Mouse (Mus musculus) liver, adult 2 months (tissue): Measurements from ENCODE around the gene Xndc1. TPM values are rescaled to one million over a fixed set of nuclear protein-coding genes. Genes with fewer than 3 reads are reported as not detected.

Experiments used
- DNase-seq: peaks from one replicate; pipeline ENCODE4 v3.0.0-alpha.2; 2011; ENCODE audit warnings: low read depth, low spot score; ENCODE audit errors: extremely low read depth
- H3K27ac ChIP-seq: fragments of 200-500 bp; replicated peaks from 2 replicates; pipeline ENCODE4 v1.5.1; 2012; ENCODE audit warnings: low read depth, mild to moderate bottlenecking, control low read depth, inconsistent platforms, low read length; ENCODE audit not compliant: insufficient read depth
- H3K27me3 ChIP-seq: fragments of 200-500 bp; 2 replicates; pipeline ENCODE4 v1.6.1; 2012; ENCODE audit warnings: mild to moderate bottlenecking, moderate library complexity, low read length, inconsistent platforms; ENCODE audit not compliant: control insufficient read depth, insufficient read depth
- H3K36me3 ChIP-seq: fragments of 200-500 bp; 2 replicates; pipeline ENCODE4 v1.6.1; 2012; ENCODE audit warnings: low read length, inconsistent platforms; ENCODE audit not compliant: control insufficient read depth, insufficient read depth
- H3K4me1 ChIP-seq: fragments of 200-500 bp; 2 replicates; pipeline ENCODE4 v1.6.1; 2011; ENCODE audit warnings: low read length; ENCODE audit not compliant: control insufficient read depth, insufficient read depth
- H3K4me3 ChIP-seq: fragments of 200-500 bp; 2 replicates; pipeline ENCODE4 v1.5.1; 2011; ENCODE audit warnings: low read depth, mild to moderate bottlenecking, control low read depth, low read length, moderate library complexity; ENCODE audit not compliant: insufficient read depth
- H3K79me2 ChIP-seq: fragments of 200-500 bp; 2 replicates; pipeline ENCODE4 v1.6.1; 2012; ENCODE audit warnings: inconsistent platforms, mild to moderate bottlenecking, low read length, moderate library complexity; ENCODE audit not compliant: control insufficient read depth, insufficient read depth
- H3K9ac ChIP-seq: fragments of 200-500 bp; 2 replicates; pipeline ENCODE4 v1.6.1; 2012; ENCODE audit warnings: low read depth, mild to moderate bottlenecking, control low read depth, inconsistent platforms, low read length
- CTCF ChIP-seq: fragments of 200-500 bp; IDR thresholded peaks from 2 replicates; pipeline ENCODE4 v1.5.1; 2011; ENCODE audit warnings: low read depth, low read length, control low read depth
- POLR2A ChIP-seq: fragments of 200-500 bp; IDR thresholded peaks from 2 replicates; pipeline ENCODE4 v1.6.1; 2011; ENCODE audit warnings: low read length, control low read depth; ENCODE audit not compliant: insufficient read depth; ENCODE audit errors: extremely low read depth
- WGBS: fragments of 180-500 bp; shearing (Covaris S2); methylation state at CpG from one replicate; pipeline ENCODE4 v1.1.7; 2018; 5-methylcytosine and 5-hydroxymethylcytosine counted together
- polyA plus RNA-seq: library from polyadenylated mRNA; depleted of rRNA; stranded (reverse); fragments of >200 nt; gene quantifications from 2 replicates; pipeline ENCODE4 v1.2.3, GENCODE M21; 2012; rRNA removed
- total RNA-seq: library from RNA; depleted of rRNA; stranded (reverse); fragments of >200 nt; gene quantifications from 2 replicates; pipeline ENCODE4 v1.2.3, GENCODE M21; 2014; rRNA removed

Xndc1 gene
- total and polyA plus RNA-seq, 2 experiments, result 4.8 to 5.9 TPM

DNA sequence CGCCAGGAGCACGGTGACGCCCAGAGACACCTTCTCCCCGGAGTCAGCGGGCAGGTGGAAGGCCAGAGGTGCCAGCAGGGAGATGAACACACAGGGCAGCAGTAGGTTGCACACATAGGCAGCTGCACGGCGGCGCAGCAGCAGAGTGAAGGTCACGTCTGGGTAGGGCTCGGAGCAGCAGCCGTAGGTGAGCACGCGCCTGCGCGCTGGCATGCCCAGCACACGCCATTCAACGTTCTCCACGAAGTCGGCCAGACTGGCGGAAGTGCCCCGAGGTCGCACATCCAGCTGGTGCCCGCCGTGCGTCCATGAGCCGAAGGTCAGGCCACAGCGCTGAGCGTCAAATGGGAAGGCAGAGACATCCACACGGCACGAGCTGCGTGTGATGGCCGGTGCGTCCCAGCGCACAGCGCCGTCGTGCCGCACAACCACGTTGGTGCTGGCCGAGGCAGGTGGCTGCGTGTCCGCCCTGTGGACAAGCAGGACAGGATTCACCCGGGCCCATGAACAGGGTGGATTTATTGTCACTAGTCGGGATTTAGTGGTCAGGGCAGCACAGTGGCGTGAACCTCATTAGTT lies 47.9 kb downstream of the Xndc1 start:
- Histone ChIP-seq H3K27ac (no peak overlapping the region), H3K27me3 (no peaks in the 10 kb centered on the region), H3K4me1 (no peaks in the 10 kb centered on the region), H3K4me3 (no peak overlapping the region), H3K79me2 (no peaks in the 10 kb centered on the region), H3K36me3 (no peaks in the 10 kb centered on the region), H3K9ac (no peak overlapping the region)
- 62% methylated on average over 45 of the region's 45 CpGs for WGBS
- DNase-seq, result no peak
- TF ChIP-seq CTCF, result no peak
- TF ChIP-seq POLR2A, result no peak

DNA sequence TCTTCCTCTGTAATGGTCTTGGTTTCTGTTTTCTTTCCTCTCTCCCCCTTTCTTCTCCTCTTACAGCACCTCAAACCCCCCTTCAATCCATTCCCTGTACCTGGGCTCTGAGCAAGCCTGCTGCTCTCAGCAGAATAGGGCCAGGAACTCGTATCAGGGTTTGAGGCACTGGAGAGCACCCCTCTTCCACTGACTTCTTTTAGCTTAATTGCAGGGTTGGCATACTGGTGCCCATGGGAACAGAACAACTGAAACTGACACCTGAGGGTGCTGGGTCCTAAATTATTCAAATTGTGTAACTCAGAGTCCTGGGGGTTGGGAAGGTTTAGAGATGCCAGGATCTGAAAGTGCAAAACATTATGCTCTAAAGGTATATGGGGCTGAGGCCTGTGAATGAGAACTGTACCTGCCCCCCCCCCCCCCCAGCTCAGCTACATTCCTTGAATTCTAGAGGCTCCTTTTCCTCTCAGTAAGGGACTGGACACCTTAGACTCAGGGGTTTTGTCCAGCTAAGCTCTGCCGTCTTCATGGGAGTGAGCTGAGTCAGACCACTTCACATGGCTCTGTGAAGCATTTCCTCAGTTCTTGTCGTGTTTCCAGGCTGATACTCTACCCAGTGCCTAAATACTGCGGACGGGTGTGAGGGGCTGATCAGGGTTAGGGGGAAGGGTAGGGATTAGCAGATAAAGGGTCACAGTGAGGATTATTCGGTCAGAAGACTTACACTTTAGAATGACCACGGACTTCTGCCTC lies 51.4 kb downstream of the Xndc1 start, which contains the start of gene Chrna10:
Gene Chrna10 (minus strand): TSS at position 250 of the 753 bp plus-strand sequence.
- Histone ChIP-seq H3K36me3 (peaks cover 19% of the 10 kb centered on the region), H3K4me1 (no peaks in the 10 kb centered on the region), H3K27me3 (no peaks in the 10 kb centered on the region), H3K4me3 (no peak within 1 kb of the TSS), H3K9ac (no peak within 1 kb of the TSS), H3K27ac (no peak within 1 kb of the TSS), H3K79me2 (no peaks in the 10 kb centered on the region)
- TF ChIP-seq CTCF (no peak), POLR2A (no peak)
- 53% methylated on average over 7 of the region's 7 CpGs for WGBS
- no peak for DNase-seq

DNA sequence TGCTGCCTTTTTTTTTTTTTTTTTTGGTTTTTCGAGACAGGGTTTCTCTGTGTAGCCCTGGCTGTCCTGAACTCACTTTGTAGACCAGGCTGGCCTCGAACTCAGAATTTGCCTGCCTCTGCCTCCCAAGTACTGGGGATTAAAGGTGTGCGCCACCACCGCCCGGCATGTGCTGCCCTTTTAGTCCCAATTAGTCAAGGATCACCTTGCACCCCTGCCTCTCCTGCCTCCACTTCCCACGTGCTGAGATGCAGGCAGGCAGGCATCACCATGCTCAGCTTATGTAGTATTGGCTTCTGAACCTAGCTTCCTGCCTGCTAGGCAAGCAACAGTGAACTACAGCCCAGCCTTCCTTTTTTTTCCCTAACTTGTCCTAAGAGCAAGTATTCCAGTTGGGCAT lies 52.1 kb downstream of the Xndc1 start:
- H3K27me3 ChIP-seq, result no peaks in the 10 kb centered on the region
- H3K36me3 ChIP-seq, result peaks cover 25% of the 10 kb centered on the region
- DNase-seq, result no peak
- no peaks in the 10 kb centered on the region for H3K4me1 ChIP-seq
- WGBS, result 73% methylated on average over 6 of the region's 6 CpGs
- no peaks in the 10 kb centered on the region for H3K79me2 ChIP-seq
- H3K27ac ChIP-seq, result no peak overlapping the region
- no peak overlapping the region for H3K4me3 ChIP-seq
- no peak overlapping the region for H3K9ac ChIP-seq
- TF ChIP-seq POLR2A (no peak), CTCF (no peak)

DNA sequence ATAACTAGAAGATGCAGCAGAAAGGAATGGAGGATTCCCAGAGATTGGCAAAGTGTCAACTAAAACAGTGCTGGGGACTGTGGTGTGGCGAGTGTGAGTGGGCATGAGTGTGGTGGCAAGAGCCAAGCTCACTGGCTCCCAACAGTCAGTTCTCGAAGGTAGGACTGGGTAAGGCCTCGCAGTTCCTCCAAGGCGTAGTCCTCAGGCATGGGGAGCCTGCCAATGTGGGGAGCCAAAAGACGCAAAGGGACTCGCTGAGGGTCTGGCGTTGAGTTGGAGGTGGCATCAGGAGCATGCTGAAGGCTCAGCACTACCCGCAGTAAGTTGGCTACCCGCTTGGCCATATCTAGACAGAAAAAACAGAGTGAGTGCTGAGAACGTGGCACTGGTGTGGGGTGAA lies 55.0 kb downstream of the Xndc1 start:
- H3K36me3 ChIP-seq, result peaks cover 54% of the 10 kb centered on the region
- no peaks in the 10 kb centered on the region for H3K27me3 ChIP-seq
- H3K4me3 ChIP-seq, result no peak overlapping the region
- no peak overlapping the region for H3K27ac ChIP-seq
- no peaks in the 10 kb centered on the region for H3K4me1 ChIP-seq
- 96% methylated on average over 10 of the region's 10 CpGs for whole genome bisulfite sequencing
- TF ChIP-seq POLR2A (no peak), CTCF (no peak)
- H3K79me2 ChIP-seq, result no peaks in the 10 kb centered on the region
- H3K9ac ChIP-seq, result no peak overlapping the region
- DNase-seq, result no peak

DNA sequence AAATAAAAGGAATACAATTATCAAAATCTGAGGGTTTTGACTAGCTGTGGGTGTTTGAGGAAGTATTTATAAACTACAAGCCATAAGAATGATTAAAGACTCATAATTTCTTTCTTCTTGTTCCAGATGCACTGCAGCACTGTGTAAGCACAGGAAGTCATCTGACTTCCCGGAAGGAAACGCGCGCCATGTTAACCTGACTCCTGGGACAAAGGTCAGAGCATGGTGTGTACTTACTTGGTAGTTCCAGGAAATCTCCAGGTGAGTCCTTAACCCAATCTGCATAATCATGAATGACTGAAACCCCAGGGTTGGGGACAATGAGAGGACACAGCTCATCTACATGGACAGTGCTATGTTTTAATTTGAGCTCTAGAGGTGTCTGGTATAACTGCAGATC lies 67.1 kb downstream of the Xndc1 start:
- Histone ChIP-seq H3K27ac (no peak overlapping the region), H3K9ac (no peak overlapping the region), H3K4me3 (no peak overlapping the region), H3K36me3 (peaks cover 58% of the 10 kb centered on the region), H3K79me2 (no peaks in the 10 kb centered on the region), H3K4me1 (no peaks in the 10 kb centered on the region), H3K27me3 (no peaks in the 10 kb centered on the region)
- TF ChIP-seq POLR2A (no peak), CTCF (no peak)
- DNase-seq, result peak; percentile 15
- 29% methylated on average over 4 of the region's 4 CpGs for WGBS

Other genes with a start within 250 kb of the Xndc1 start
- not detected in 2 replicates for gene Phox2a, start 247.2 kb upstream of the Xndc1 start, total RNA-seq
- not detected in 2 replicates for gene Phox2a, start 247.2 kb upstream of the Xndc1 start, polyA plus RNA-seq
- 10.9 and 13.5 TPM in 2 replicates for gene Inppl1, start 227.3 kb upstream of the Xndc1 start, total RNA-seq
- 25.4 and 32.9 TPM in 2 replicates for gene Inppl1, start 227.3 kb upstream of the Xndc1 start, polyA plus RNA-seq
- 19.7 and 37.4 TPM in 2 replicates for gene Folr2, start 208.3 kb upstream of the Xndc1 start, total RNA-seq
- gene Folr2, start 208.3 kb upstream of the Xndc1 start, polyA plus RNA-seq, result 13.3 and 23.1 TPM in 2 replicates
- gene Anapc15, start 201.8 kb upstream of the Xndc1 start, total RNA-seq, result 16.6 and 17.1 TPM in 2 replicates
- 27.3 and 31.8 TPM in 2 replicates for gene Anapc15, start 201.8 kb upstream of the Xndc1 start, polyA plus RNA-seq
- 0.20 TPM in 1 of 2 replicates, not detected in the other for gene Folr1, start 194.7 kb upstream of the Xndc1 start, total RNA-seq
- gene Folr1, start 194.7 kb upstream of the Xndc1 start, polyA plus RNA-seq, result 0.23 TPM in 1 of 2 replicates, not detected in the other
- gene Lamtor1, start 159.6 kb upstream of the Xndc1 start, total RNA-seq, result 64.1 and 75.7 TPM in 2 replicates
- gene Lamtor1, start 159.6 kb upstream of the Xndc1 start, polyA plus RNA-seq, result 159 and 171 TPM in 2 replicates
- 0.07 TPM in 1 of 2 replicates, not detected in the other for gene Tomt, start 159.2 kb upstream of the Xndc1 start, total RNA-seq
- 0.19 and 0.22 TPM in 2 replicates for gene Tomt, start 159.2 kb upstream of the Xndc1 start, polyA plus RNA-seq
- 3.1 and 3.3 TPM in 2 replicates for gene Lrrc51, start 131.6 kb upstream of the Xndc1 start, total RNA-seq
- gene Lrrc51, start 131.6 kb upstream of the Xndc1 start, polyA plus RNA-seq, result 5.2 and 5.3 TPM in 2 replicates
- gene Numa1, start 131.4 kb upstream of the Xndc1 start, total RNA-seq, result 31.8 and 34.8 TPM in 2 replicates
- gene Numa1, start 131.4 kb upstream of the Xndc1 start, polyA plus RNA-seq, result 22.2 and 26.7 TPM in 2 replicates
- 15.7 TPM in 2 replicates for gene Il18bp, start 46.8 kb upstream of the Xndc1 start, total RNA-seq
- gene Il18bp, start 46.8 kb upstream of the Xndc1 start, polyA plus RNA-seq, result 14.2 and 26.4 TPM in 2 replicates
- gene Rnf121, start within 50 bp of the Xndc1 start, total RNA-seq, result 16.2 and 17.1 TPM in 2 replicates
- 18.3 and 21.1 TPM in 2 replicates for gene Rnf121, start within 50 bp of the Xndc1 start, polyA plus RNA-seq
- gene Xntrpc, start 202 bp downstream of the Xndc1 start, total RNA-seq, result 0.18 and 0.74 TPM in 2 replicates
- 0.75 and 0.83 TPM in 2 replicates for gene Xntrpc, start 202 bp downstream of the Xndc1 start, polyA plus RNA-seq
- gene Trpc2, start 17.6 kb downstream of the Xndc1 start, total RNA-seq, result 0.09 TPM in 1 of 2 replicates, not detected in the other
- 0.04 TPM in 1 of 2 replicates, not detected in the other for gene Trpc2, start 17.6 kb downstream of the Xndc1 start, polyA plus RNA-seq
- gene Art1, start 36.2 kb downstream of the Xndc1 start, total RNA-seq, result 0.28 TPM in 1 of 2 replicates, not detected in the other
- not detected in 2 replicates for gene Art1, start 36.2 kb downstream of the Xndc1 start, polyA plus RNA-seq
- gene Art5, start 44.0 kb downstream of the Xndc1 start, total RNA-seq, result not detected in 2 replicates
- gene Art5, start 44.0 kb downstream of the Xndc1 start, polyA plus RNA-seq, result not detected in 2 replicates
- not detected in 2 replicates for gene Chrna10, start 51.3 kb downstream of the Xndc1 start, total RNA-seq
- gene Chrna10, start 51.3 kb downstream of the Xndc1 start, polyA plus RNA-seq, result 0.04 TPM in 1 of 2 replicates, not detected in the other
- gene Nup98, start 144.7 kb downstream of the Xndc1 start, total RNA-seq, result 14.0 and 16.1 TPM in 2 replicates
- 5.2 and 6.7 TPM in 2 replicates for gene Nup98, start 144.7 kb downstream of the Xndc1 start, polyA plus RNA-seq
- 27.8 and 29.4 TPM in 2 replicates for gene Pgap2, start 144.7 kb downstream of the Xndc1 start, total RNA-seq
- gene Pgap2, start 144.7 kb downstream of the Xndc1 start, polyA plus RNA-seq, result 77.9 and 89.6 TPM in 2 replicates
- gene Rhog, start 190.5 kb downstream of the Xndc1 start, total RNA-seq, result 3.9 and 6.6 TPM in 2 replicates
- 22.4 and 26.3 TPM in 2 replicates for gene Rhog, start 190.5 kb downstream of the Xndc1 start, polyA plus RNA-seq
- 15.7 and 21.6 TPM in 2 replicates for gene Stim1, start 202.3 kb downstream of the Xndc1 start, total RNA-seq
- gene Stim1, start 202.3 kb downstream of the Xndc1 start, polyA plus RNA-seq, result 25.4 and 28.0 TPM in 2 replicates